Mouse (Mus musculus) kidney, embryonic 15.5 days (tissue): Measurements from ENCODE around the gene Fhdc1. TPM values are rescaled to one million over a fixed set of nuclear protein-coding genes. Genes with fewer than 3 reads are reported as not detected.

Experiments used
- ATAC-seq: fragments of 200-750 bp; cut with Nextera tagmentation; replicated peaks from 2 replicates; pipeline ENCODE4 v1.8.0; 2017; ENCODE audit warnings: moderate TSS enrichment; ENCODE audit not compliant: low FRiP score
- H3K27ac ChIP-seq: fragments of 300-500 bp; sonication (generic); 2 replicates; pipeline ENCODE4 v1.5.1; 2015; ENCODE audit warnings: mild to moderate bottlenecking, inconsistent platforms
- H3K27me3 ChIP-seq: fragments of 300-500 bp; sonication (generic); 2 replicates; pipeline ENCODE4 v1.6.1; 2015; ENCODE audit warnings: inconsistent platforms
- H3K36me3 ChIP-seq: fragments of 300-500 bp; sonication (generic); 2 replicates; pipeline ENCODE4 v1.6.1; 2015; ENCODE audit warnings: inconsistent platforms
- H3K4me1 ChIP-seq: fragments of 300-500 bp; sonication (generic); 2 replicates; pipeline ENCODE4 v1.6.1; 2015; ENCODE audit warnings: inconsistent platforms
- H3K4me2 ChIP-seq: fragments of 300-500 bp; sonication (generic); 2 replicates; pipeline ENCODE4 v1.6.1; 2015; ENCODE audit warnings: moderate library complexity, mild to moderate bottlenecking, inconsistent platforms
- H3K4me3 ChIP-seq: fragments of 300-500 bp; sonication (generic); replicated peaks from 2 replicates; pipeline ENCODE4 v1.5.1; 2015; ENCODE audit warnings: mild to moderate bottlenecking, inconsistent platforms
- H3K9ac ChIP-seq: fragments of 300-500 bp; sonication (generic); 2 replicates; pipeline ENCODE4 v1.6.1; 2015; ENCODE audit warnings: mild to moderate bottlenecking, inconsistent platforms
- H3K9me3 ChIP-seq: fragments of 300-500 bp; sonication (generic); replicated peaks from 2 replicates; pipeline ENCODE4 v1.6.1; 2016; ENCODE audit warnings: inconsistent platforms
- WGBS: fragments of 180-500 bp; shearing (Covaris S2); methylation state at CpG from one replicate; pipeline ENCODE4 v1.1.7; 2015; ENCODE audit warnings: mixed read lengths; 5-methylcytosine and 5-hydroxymethylcytosine counted together
- polyA plus RNA-seq: library from polyadenylated mRNA; unstranded; fragments of >200 nt; fragmentation: Nextera tagmentation; extraction: Ambion mirVana; gene quantifications from 2 replicates; pipeline ENCODE4 v1.2.1, GENCODE M21; 2015

Fhdc1 gene
- polyA plus RNA-seq, 1 experiment from 2014 or later: 5.3 TPM

- WGBS: 51% methylated on average over 3 of the region's 3 CpGs
- H3K4me3 ChIP-seq: no peak overlapping the region
- H3K9me3 ChIP-seq: no peaks in the 10 kb centered on the region
These were observed 7.7 kb downstream of the Fhdc1 start for GRCm38 (mm10) chr3:84472527-84472926.

GRCm38 (mm10) chr3:84471146-84471545, 9.1 kb downstream of the Fhdc1 start:
- H3K27ac ChIP-seq: no peak overlapping the region
- H3K4me3 ChIP-seq: no peak overlapping the region
- WGBS: 86% methylated on average over 4 of the region's 4 CpGs
- H3K4me2 ChIP-seq: no peak overlapping the region
- H3K36me3 ChIP-seq: no peaks in the 10 kb centered on the region
- H3K9me3 ChIP-seq: no peaks in the 10 kb centered on the region
- peaks cover 36% of the 10 kb centered on the region for H3K4me1 ChIP-seq
- peaks cover 12% of the 10 kb centered on the region for H3K27me3 ChIP-seq
- H3K9ac ChIP-seq: no peak overlapping the region
- peak; percentile 79 for ATAC-seq

More at GRCm38 (mm10) chr3:84472527-84472926, 7.7 kb downstream of the Fhdc1 start:
- peak overlapping the region; percentile 13; the same call in 1 of the 2 replicates for H3K27ac ChIP-seq
- peaks cover 27% of the 10 kb centered on the region for H3K4me1 ChIP-seq
- ATAC-seq: peak; percentile 30; the same call in 1 of the 2 replicates
- H3K27me3 ChIP-seq: peaks cover 24% of the 10 kb centered on the region
- H3K9ac ChIP-seq: no peak overlapping the region
- H3K4me2 ChIP-seq: no peak overlapping the region
- no peaks in the 10 kb centered on the region for H3K36me3 ChIP-seq

GRCm38 (mm10) chr3:84468111-84468453, 12.1 kb downstream of the Fhdc1 start:
- no peaks in the 10 kb centered on the region for H3K9me3 ChIP-seq
- H3K27ac ChIP-seq: no peak overlapping the region
- ATAC-seq: no peak
- H3K36me3 ChIP-seq: no peaks in the 10 kb centered on the region
- 60% methylated on average over 4 of the region's 4 CpGs for WGBS
- no peak overlapping the region for H3K9ac ChIP-seq
- H3K4me2 ChIP-seq: no peak overlapping the region
- H3K27me3 ChIP-seq: no peaks in the 10 kb centered on the region
- H3K4me1 ChIP-seq: peaks cover 25% of the 10 kb centered on the region
- no peak overlapping the region for H3K4me3 ChIP-seq

- Histone ChIP-seq H3K27ac (0 out of 2 replicates have a peak overlapping the region, but pooled peaks have one; percentile 14), H3K4me2 (no peak overlapping the region), H3K9me3 (no peaks in the 10 kb centered on the region), H3K36me3 (no peaks in the 10 kb centered on the region), H3K27me3 (no peaks in the 10 kb centered on the region), H3K4me3 (no peak overlapping the region), H3K9ac (no peak overlapping the region), H3K4me1 (peaks cover 20% of the 10 kb centered on the region)
- 50% methylated on average over 10 of the region's 10 CpGs for WGBS
- no peak; the same call in 1 of the 2 replicates for ATAC-seq
These were observed 12.7 kb downstream of the Fhdc1 start for GRCm38 (mm10) chr3:84467419-84468110.

GRCm38 (mm10) chr3:84465822-84466500, 14.3 kb downstream of the Fhdc1 start:
- H3K4me3 ChIP-seq: no peak overlapping the region
- no peak overlapping the region for H3K27ac ChIP-seq
- no peak overlapping the region for H3K9ac ChIP-seq
- no peaks in the 10 kb centered on the region for H3K9me3 ChIP-seq
- no peak overlapping the region for H3K4me2 ChIP-seq
- peaks cover 24% of the 10 kb centered on the region for H3K4me1 ChIP-seq
- no peak for ATAC-seq
- H3K36me3 ChIP-seq: no peaks in the 10 kb centered on the region
- WGBS: 76% methylated on average over 6 of the region's 6 CpGs
- H3K27me3 ChIP-seq: no peaks in the 10 kb centered on the region

GRCm38 (mm10) chr3:84461687-84462086, 18.5 kb downstream of the Fhdc1 start:
- WGBS: 27% methylated on average over 4 of the region's 4 CpGs
- Histone ChIP-seq H3K4me3 (no peak overlapping the region), H3K4me1 (peaks cover 25% of the 10 kb centered on the region), H3K9me3 (no peaks in the 10 kb centered on the region), H3K9ac (no peak overlapping the region), H3K27me3 (0 out of 2 replicates have a peak, but pooled peaks cover 3% of the 10 kb centered on the region), H3K36me3 (no peaks in the 10 kb centered on the region), H3K27ac (0 out of 2 replicates have a peak overlapping the region, but pooled peaks have one; percentile 13), H3K4me2 (no peak overlapping the region)
- ATAC-seq: peak; percentile 47

GRCm38 (mm10) chr3:84460952-84461351, 19.3 kb downstream of the Fhdc1 start:
- Histone ChIP-seq H3K4me2 (peak overlapping the region; percentile 17; the same call in 1 of the 2 replicates), H3K9me3 (no peaks in the 10 kb centered on the region), H3K9ac (no peak overlapping the region), H3K4me1 (peaks cover 25% of the 10 kb centered on the region), H3K27me3 (0 out of 2 replicates have a peak, but pooled peaks cover 3% of the 10 kb centered on the region), H3K27ac (peak overlapping the region; percentile 54), H3K4me3 (no peak overlapping the region), H3K36me3 (no peaks in the 10 kb centered on the region)
- 8% methylated on average over 12 of the region's 12 CpGs for WGBS
- ATAC-seq: peak; percentile 63

GRCm38 (mm10) chr3:84460499-84460898, 19.7 kb downstream of the Fhdc1 start:
- H3K27ac ChIP-seq: peak overlapping the region; percentile 54
- 21% methylated on average over 3 of the region's 3 CpGs for WGBS
- no peak overlapping the region for H3K9ac ChIP-seq
- peak; percentile 13; the same call in 1 of the 2 replicates for ATAC-seq
- H3K4me1 ChIP-seq: peaks cover 25% of the 10 kb centered on the region
- H3K27me3 ChIP-seq: 0 out of 2 replicates have a peak, but pooled peaks cover 3% of the 10 kb centered on the region
- H3K36me3 ChIP-seq: no peaks in the 10 kb centered on the region
- no peaks in the 10 kb centered on the region for H3K9me3 ChIP-seq
- H3K4me2 ChIP-seq: peak overlapping the region; percentile 17; the same call in 1 of the 2 replicates
- no peak overlapping the region for H3K4me3 ChIP-seq

- 0 out of 2 replicates have a peak, but pooled peaks cover 2% of the 10 kb centered on the region for H3K36me3 ChIP-seq
- no peak overlapping the region for H3K4me2 ChIP-seq
- H3K9me3 ChIP-seq: no peaks in the 10 kb centered on the region
- 0 out of 2 replicates have a peak, but pooled peaks cover 3% of the 10 kb centered on the region for H3K27me3 ChIP-seq
- peak overlapping the region; percentile 30; the same call in 1 of the 2 replicates for H3K27ac ChIP-seq
- no peak overlapping the region for H3K4me3 ChIP-seq
- H3K4me1 ChIP-seq: peaks cover 22% of the 10 kb centered on the region
- no peak overlapping the region for H3K9ac ChIP-seq
- 51% methylated on average over 12 of the region's 12 CpGs for WGBS
- no peak for ATAC-seq
These were observed 24.4 kb downstream of the Fhdc1 start for GRCm38 (mm10) chr3:84455733-84456417.

- ATAC-seq: no peak
- no peak overlapping the region for H3K27ac ChIP-seq
- no peak overlapping the region for H3K9ac ChIP-seq
- H3K4me3 ChIP-seq: no peak overlapping the region
- no peak overlapping the region for H3K4me2 ChIP-seq
- 0 out of 2 replicates have a peak, but pooled peaks cover 5% of the 10 kb centered on the region for H3K36me3 ChIP-seq
- WGBS: 64% methylated on average over 3 of the region's 3 CpGs
- peaks cover 25% of the 10 kb centered on the region for H3K4me1 ChIP-seq
- no peaks in the 10 kb centered on the region for H3K27me3 ChIP-seq
- no peaks in the 10 kb centered on the region for H3K9me3 ChIP-seq
These were observed 29.6 kb downstream of the Fhdc1 start for GRCm38 (mm10) chr3:84450651-84451050.

GRCm38 (mm10) chr3:84449015-84449414, 31.2 kb downstream of the Fhdc1 start:
- no peak for ATAC-seq
- Histone ChIP-seq H3K4me1 (peaks cover 25% of the 10 kb centered on the region), H3K9ac (no peak overlapping the region), H3K4me2 (no peak overlapping the region), H3K36me3 (0 out of 2 replicates have a peak, but pooled peaks cover 8% of the 10 kb centered on the region), H3K27me3 (peaks cover 9% of the 10 kb centered on the region; the same call in 1 of the 2 replicates), H3K9me3 (no peaks in the 10 kb centered on the region), H3K4me3 (no peak overlapping the region), H3K27ac (no peak overlapping the region)
- WGBS: 57% methylated on average over 9 of the region's 9 CpGs
